Mouse (Mus musculus) liver, embryonic 12.5 days (tissue): ENCODE data around the gene Mtf1. TPM values are rescaled to one million over a fixed set of nuclear protein-coding genes. Genes with fewer than 3 reads are reported as not detected.
A peak's percentile ranks its signal among the peaks of the same experiment; 100 is the strongest.

ENCODE experiments used
- ATAC-seq: fragments of 200-750 bp; cut with Nextera tagmentation; 2 replicates; pipeline ENCODE4 v1.8.0; 2017; ENCODE audit warnings: moderate number of reproducible peaks, mild to moderate bottlenecking, moderate library complexity
- H3K27ac ChIP-seq: fragments of 300-500 bp; sonication (generic); 2 replicates; pipeline ENCODE4 v1.5.1; 2016; ENCODE audit warnings: mild to moderate bottlenecking
- H3K27me3 ChIP-seq: fragments of 300-500 bp; sonication (generic); replicated peaks from 2 replicates; pipeline ENCODE4 v1.6.1; 2016; ENCODE audit warnings: mild to moderate bottlenecking, moderate library complexity
- H3K36me3 ChIP-seq: fragments of 300-500 bp; sonication (generic); 2 replicates; pipeline ENCODE4 v1.6.1; 2016; ENCODE audit warnings: mild to moderate bottlenecking, moderate library complexity
- H3K4me1 ChIP-seq: fragments of 300-500 bp; sonication (generic); 2 replicates; pipeline ENCODE4 v1.6.1; 2016
- H3K4me2 ChIP-seq: fragments of 300-500 bp; sonication (generic); 2 replicates; pipeline ENCODE4 v1.6.1; 2016; ENCODE audit warnings: mild to moderate bottlenecking, moderate library complexity
- H3K4me3 ChIP-seq: fragments of 300-500 bp; sonication (generic); 2 replicates; pipeline ENCODE4 v1.5.1; 2016; ENCODE audit warnings: mild to moderate bottlenecking, moderate library complexity
- H3K9ac ChIP-seq: fragments of 300-500 bp; sonication (generic); 2 replicates; pipeline ENCODE4 v1.6.1; 2016; ENCODE audit warnings: mild to moderate bottlenecking, moderate library complexity
- H3K9me3 ChIP-seq: fragments of 300-500 bp; sonication (generic); replicated peaks from 2 replicates; pipeline ENCODE4 v1.6.1; 2016; ENCODE audit warnings: mild to moderate bottlenecking, moderate library complexity
- WGBS: fragments of 180-500 bp; shearing (Covaris S2); methylation state at CpG from one replicate; pipeline ENCODE4 v1.1.7; 2016; ENCODE audit not compliant: insufficient replicate concordance; 5-methylcytosine and 5-hydroxymethylcytosine counted together
- polyA plus RNA-seq: library from polyadenylated mRNA; unstranded; fragments of >200 nt; fragmentation: Nextera tagmentation; extraction: Ambion mirVana; gene quantifications from 2 replicates; pipeline ENCODE4 v1.2.1, GENCODE M21; 2016

The Mtf1 gene
- polyA plus RNA-seq, 1 experiment from 2014 or later: 16.6 TPM

DNA sequence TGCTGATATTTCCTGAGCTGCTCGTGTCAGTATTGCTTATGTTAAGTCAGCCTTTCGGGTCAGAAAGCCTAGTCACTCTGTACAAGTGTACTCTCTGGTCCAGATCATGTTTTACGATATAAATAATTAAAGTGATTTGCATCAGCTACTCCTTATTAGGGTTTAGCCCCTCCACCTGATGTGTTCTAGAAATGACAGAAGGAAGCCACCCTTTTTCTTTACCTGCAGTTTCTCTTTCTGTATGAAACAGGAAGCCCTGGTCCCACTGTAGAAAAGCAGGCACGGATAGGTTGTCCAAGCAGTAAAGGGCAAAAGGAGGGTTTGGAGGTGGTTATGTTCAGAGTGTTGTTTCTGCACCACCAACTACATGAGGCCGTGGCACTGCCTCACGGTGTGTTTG is 1.5 kb downstream of the Mtf1 start:
- peaks cover 65% of the 10 kb centered on the region for H3K4me1 ChIP-seq
- no peaks in the 10 kb centered on the region for H3K27me3 ChIP-seq
- peak overlapping the region; percentile 99 for H3K27ac ChIP-seq
- no peak for ATAC-seq
- no peaks in the 10 kb centered on the region for H3K9me3 ChIP-seq
- peak overlapping the region; percentile 93 for H3K4me3 ChIP-seq
- peak overlapping the region; percentile 96 for H3K9ac ChIP-seq
- WGBS: 36% methylated on average over 6 of the region's 6 CpGs
- peaks cover 72% of the 10 kb centered on the region for H3K36me3 ChIP-seq
- peak overlapping the region; percentile 95 for H3K4me2 ChIP-seq

GRCm38 (mm10) chr4:124808511-124808910 is 6.6 kb downstream of the Mtf1 start:
- peaks cover 87% of the 10 kb centered on the region for H3K4me1 ChIP-seq
- H3K27ac ChIP-seq: peak overlapping the region; percentile 66
- H3K4me2 ChIP-seq: peak overlapping the region; percentile 40
- 39% methylated on average over 5 of the region's 5 CpGs for WGBS
- H3K36me3 ChIP-seq: peaks cover 86% of the 10 kb centered on the region
- no peaks in the 10 kb centered on the region for H3K9me3 ChIP-seq
- peak overlapping the region; percentile 36 for H3K9ac ChIP-seq
- 0 out of 2 replicates have a peak overlapping the region, but pooled peaks have one; percentile 6 for H3K4me3 ChIP-seq
- no peak for ATAC-seq
- no peaks in the 10 kb centered on the region for H3K27me3 ChIP-seq

DNA sequence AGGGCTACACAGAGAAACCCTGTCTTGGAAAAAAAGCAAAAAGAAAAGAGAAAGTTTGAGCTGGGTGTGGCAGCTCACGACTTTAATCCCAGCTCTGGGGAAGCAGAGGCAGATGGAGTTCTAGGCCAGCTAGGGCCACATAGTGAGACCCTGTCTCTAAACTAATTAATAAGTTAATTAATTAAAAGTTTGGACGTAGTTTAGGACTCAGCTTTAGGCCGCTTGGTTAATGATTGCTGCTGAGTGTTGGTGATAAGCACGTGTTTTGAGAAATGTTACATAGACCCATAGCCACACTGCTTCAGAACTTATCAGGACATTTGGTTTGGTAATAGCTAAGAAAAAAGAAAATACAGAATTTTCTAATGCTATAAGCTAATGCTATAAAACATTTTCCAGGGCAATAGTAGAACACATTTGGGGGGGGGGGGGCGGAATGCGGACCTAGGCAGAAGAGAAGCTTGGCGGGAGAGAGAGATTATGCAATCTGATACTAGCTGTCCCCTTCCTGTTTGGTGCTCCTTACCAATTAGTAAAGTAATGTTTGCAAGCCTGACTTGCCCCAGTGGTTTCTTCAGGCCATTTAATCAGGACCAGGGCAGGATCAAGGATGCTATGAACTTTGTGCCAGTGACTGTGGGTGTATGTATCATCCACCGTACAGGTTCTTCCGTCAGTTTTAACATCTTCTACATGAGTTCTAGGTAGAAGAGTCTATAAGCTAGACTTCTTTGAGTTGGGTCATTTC is 7.4 kb downstream of the Mtf1 start:
- peaks cover 92% of the 10 kb centered on the region for H3K36me3 ChIP-seq
- H3K4me2 ChIP-seq: peak overlapping the region; percentile 40
- no peak for ATAC-seq

DNA sequence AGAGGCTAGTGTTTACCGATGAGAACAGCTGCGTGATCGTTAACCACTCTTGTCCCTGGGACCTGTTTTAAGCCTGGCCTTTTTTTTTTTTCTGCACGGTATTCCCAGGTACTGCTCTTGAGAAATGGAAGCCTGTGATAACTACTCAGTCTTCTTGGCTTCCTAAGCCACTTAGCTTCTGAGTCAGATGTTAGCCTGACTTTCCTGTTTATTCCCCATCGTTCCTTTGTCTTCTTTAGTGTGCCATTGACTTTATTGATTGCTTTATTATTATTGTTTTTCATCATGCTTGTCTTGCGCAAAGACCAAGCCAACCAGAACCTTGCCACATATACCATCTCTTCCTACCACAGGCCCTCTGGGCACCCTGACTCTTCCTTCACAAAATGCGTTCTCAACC is 8.2 kb downstream of the Mtf1 start:
- H3K4me3 ChIP-seq: no peak overlapping the region
- ATAC-seq: no peak
- no peaks in the 10 kb centered on the region for H3K9me3 ChIP-seq
- no peak overlapping the region for H3K9ac ChIP-seq
- H3K4me1 ChIP-seq: peaks cover 72% of the 10 kb centered on the region
- H3K27ac ChIP-seq: no peak overlapping the region
- no peaks in the 10 kb centered on the region for H3K27me3 ChIP-seq
- no peak overlapping the region for H3K4me2 ChIP-seq
- WGBS: 79% methylated on average over 7 of the region's 7 CpGs
- peaks cover 89% of the 10 kb centered on the region for H3K36me3 ChIP-seq

More for the DNA sequence above, 7.4 kb downstream of the Mtf1 start:
- no peaks in the 10 kb centered on the region for H3K27me3 ChIP-seq
- H3K4me1 ChIP-seq: peaks cover 79% of the 10 kb centered on the region
- H3K4me3 ChIP-seq: no peak overlapping the region
- WGBS: 42% methylated on average over 9 of the region's 9 CpGs
- H3K9ac ChIP-seq: peak overlapping the region; percentile 36; the same call in 1 of the 2 replicates
- H3K9me3 ChIP-seq: no peaks in the 10 kb centered on the region
- H3K27ac ChIP-seq: peak overlapping the region; percentile 66

- Histone ChIP-seq H3K36me3 (peaks cover 89% of the 10 kb centered on the region), H3K4me1 (peaks cover 58% of the 10 kb centered on the region), H3K9me3 (no peaks in the 10 kb centered on the region), H3K4me2 (no peak overlapping the region), H3K4me3 (no peak overlapping the region), H3K27ac (no peak overlapping the region), H3K27me3 (no peaks in the 10 kb centered on the region), H3K9ac (no peak overlapping the region)
- WGBS: 70% methylated on average over 9 of the region's 9 CpGs
- ATAC-seq: no peak
Observed at GRCm38 (mm10) chr4:124811347-124811975, 9.6 kb downstream of the Mtf1 start.

- no peak overlapping the region for H3K4me2 ChIP-seq
- H3K36me3 ChIP-seq: peaks cover 75% of the 10 kb centered on the region
- H3K27ac ChIP-seq: no peak overlapping the region
- no peaks in the 10 kb centered on the region for H3K27me3 ChIP-seq
- no peak for ATAC-seq
- H3K9ac ChIP-seq: no peak overlapping the region
- 89% methylated on average over 11 of the region's 11 CpGs for WGBS
- H3K9me3 ChIP-seq: no peaks in the 10 kb centered on the region
- H3K4me1 ChIP-seq: peaks cover 38% of the 10 kb centered on the region
- H3K4me3 ChIP-seq: no peak overlapping the region
Observed at GRCm38 (mm10) chr4:124815901-124816300, 14.0 kb downstream of the Mtf1 start.

DNA sequence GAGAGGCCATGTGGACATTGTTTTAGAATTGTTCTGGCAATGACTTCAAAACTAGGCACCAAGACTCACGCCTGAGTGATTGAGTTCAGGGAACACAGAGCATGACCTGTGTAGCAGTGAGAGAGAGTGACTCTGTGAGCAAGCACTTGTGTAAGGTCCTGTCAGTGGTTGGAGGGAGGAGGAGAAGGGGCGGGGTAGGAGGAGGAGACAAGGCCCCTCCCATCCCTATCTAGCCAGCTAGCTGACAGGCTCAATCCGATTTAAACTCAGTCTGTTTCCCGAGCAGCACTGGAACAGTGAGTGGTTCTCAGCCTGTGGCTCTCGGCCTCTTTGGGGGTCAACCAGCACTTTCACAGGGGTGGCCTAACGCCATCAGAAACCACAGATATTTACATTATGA is 15.9 kb downstream of the Mtf1 start:
- Histone ChIP-seq H3K4me1 (peaks cover 23% of the 10 kb centered on the region), H3K4me2 (peak overlapping the region; percentile 48), H3K27me3 (no peaks in the 10 kb centered on the region), H3K9ac (0 out of 2 replicates have a peak overlapping the region, but pooled peaks have one; percentile 20), H3K27ac (peak overlapping the region; percentile 61; the same call in 1 of the 2 replicates), H3K4me3 (no peak overlapping the region), H3K36me3 (peaks cover 77% of the 10 kb centered on the region), H3K9me3 (no peaks in the 10 kb centered on the region)
- peak; percentile 98 for ATAC-seq
- 14% methylated on average over 6 of the region's 6 CpGs for WGBS

DNA sequence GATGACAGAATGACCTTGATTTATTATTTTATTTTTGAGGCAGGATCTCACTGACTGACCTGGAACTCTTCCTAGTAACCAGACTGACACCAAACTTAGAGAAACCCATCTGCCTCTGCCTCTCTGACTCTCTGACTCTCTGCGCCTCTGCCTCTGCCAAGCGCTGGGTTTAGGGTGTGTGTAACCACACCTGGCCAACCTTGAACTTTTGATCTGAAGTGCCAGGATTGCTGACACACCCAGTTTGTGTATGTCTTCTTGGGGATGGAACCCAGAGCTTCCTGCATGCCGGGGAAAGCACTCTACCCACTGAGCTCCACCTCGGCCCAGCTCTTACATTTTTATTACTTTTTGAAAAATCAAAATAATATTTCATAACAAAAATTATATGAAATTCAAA is 16.9 kb downstream of the Mtf1 start:
- H3K9ac ChIP-seq: no peak overlapping the region
- H3K9me3 ChIP-seq: no peaks in the 10 kb centered on the region
- H3K4me2 ChIP-seq: no peak overlapping the region
- no peak overlapping the region for H3K27ac ChIP-seq
- H3K4me1 ChIP-seq: peaks cover 21% of the 10 kb centered on the region
- peaks cover 77% of the 10 kb centered on the region for H3K36me3 ChIP-seq
- 77% methylated on average over 4 of the region's 4 CpGs for WGBS
- ATAC-seq: no peak
- no peaks in the 10 kb centered on the region for H3K27me3 ChIP-seq
- no peak overlapping the region for H3K4me3 ChIP-seq

DNA sequence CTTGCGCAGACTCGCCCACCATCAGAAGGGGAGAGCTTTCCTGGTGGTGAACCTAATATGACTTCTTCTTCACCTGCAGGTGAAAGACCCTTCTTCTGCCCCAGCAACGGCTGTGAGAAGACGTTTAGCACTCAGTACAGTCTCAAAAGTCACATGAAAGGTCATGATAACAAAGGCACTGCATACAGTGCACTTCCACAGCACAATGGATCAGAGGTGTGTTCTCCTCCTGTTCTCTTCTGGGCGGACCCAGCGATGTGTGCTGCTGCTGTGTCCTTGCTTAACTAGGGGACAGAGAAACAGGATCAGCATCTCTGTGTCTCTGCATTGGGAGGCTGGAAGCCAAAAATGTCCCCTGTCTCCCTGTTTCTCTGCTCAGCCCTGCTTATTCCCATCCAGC is 23.1 kb downstream of the Mtf1 start:
- Histone ChIP-seq H3K4me1 (no peaks in the 10 kb centered on the region), H3K9ac (no peak overlapping the region), H3K9me3 (no peaks in the 10 kb centered on the region), H3K27me3 (no peaks in the 10 kb centered on the region), H3K36me3 (peaks cover 97% of the 10 kb centered on the region), H3K4me2 (no peak overlapping the region), H3K27ac (no peak overlapping the region), H3K4me3 (no peak overlapping the region)
- WGBS: 82% methylated on average over 6 of the region's 6 CpGs
- ATAC-seq: no peak

GRCm38 (mm10) chr4:124825371-124825965 is 23.6 kb downstream of the Mtf1 start:
- H3K9ac ChIP-seq: no peak overlapping the region
- H3K4me2 ChIP-seq: no peak overlapping the region
- WGBS: 87% methylated on average over 21 of the region's 21 CpGs

DNA sequence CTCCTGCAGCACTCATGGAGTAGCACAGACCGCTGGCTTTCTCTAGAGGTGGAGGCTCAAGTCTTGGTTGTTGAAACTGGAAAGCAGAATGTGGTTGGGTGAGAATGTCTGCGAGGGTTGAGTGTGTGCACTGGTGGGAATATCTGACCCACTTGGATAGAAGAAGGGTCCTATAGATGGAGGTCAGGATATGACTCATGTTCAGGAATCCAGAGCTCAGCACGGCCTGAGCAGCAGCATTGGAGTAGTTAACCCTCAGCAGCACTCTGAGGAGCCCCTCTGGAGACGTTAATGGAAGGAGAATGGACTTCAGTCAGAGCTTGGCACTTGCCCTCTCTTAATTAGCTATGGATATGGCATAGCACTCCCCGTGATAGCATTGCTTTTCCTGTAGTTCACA is 27.8 kb downstream of the Mtf1 start:
- Histone ChIP-seq H3K4me2 (no peak overlapping the region), H3K9me3 (no peaks in the 10 kb centered on the region), H3K9ac (no peak overlapping the region), H3K36me3 (peaks cover 96% of the 10 kb centered on the region), H3K27me3 (no peaks in the 10 kb centered on the region), H3K4me1 (no peaks in the 10 kb centered on the region), H3K4me3 (no peak overlapping the region), H3K27ac (no peak overlapping the region)
- ATAC-seq: no peak
- WGBS: 71% methylated on average over 5 of the region's 5 CpGs

More at GRCm38 (mm10) chr4:124825371-124825965, 23.6 kb downstream of the Mtf1 start:
- no peak for ATAC-seq
- no peaks in the 10 kb centered on the region for H3K4me1 ChIP-seq
- no peak overlapping the region for H3K4me3 ChIP-seq
- peaks cover 97% of the 10 kb centered on the region for H3K36me3 ChIP-seq
- H3K27ac ChIP-seq: no peak overlapping the region
- H3K9me3 ChIP-seq: no peaks in the 10 kb centered on the region
- no peaks in the 10 kb centered on the region for H3K27me3 ChIP-seq

DNA sequence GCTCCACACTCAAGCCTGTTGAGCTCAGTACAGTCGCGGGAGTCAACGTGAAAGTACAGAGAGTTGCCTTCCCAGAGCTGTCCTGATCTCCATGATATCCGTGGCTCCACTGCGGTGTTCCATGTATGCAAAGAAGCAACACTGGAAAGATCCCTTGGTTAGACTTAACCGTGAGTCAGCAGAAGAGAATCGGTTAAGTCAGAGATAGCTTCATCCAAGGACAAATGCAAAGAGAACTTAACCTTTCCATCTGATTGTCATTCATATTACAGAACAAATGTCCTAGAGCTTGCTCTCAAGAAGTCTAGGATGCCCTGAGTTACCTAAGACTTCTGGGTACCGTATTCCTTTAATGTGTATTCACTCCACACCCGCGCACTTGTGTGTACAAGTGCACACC is 30.9 kb downstream of the Mtf1 start:
- Histone ChIP-seq H3K4me3 (no peak overlapping the region), H3K4me1 (no peaks in the 10 kb centered on the region), H3K36me3 (peaks cover 94% of the 10 kb centered on the region), H3K4me2 (no peak overlapping the region), H3K27ac (no peak overlapping the region), H3K9me3 (no peaks in the 10 kb centered on the region), H3K9ac (no peak overlapping the region), H3K27me3 (no peaks in the 10 kb centered on the region)
- ATAC-seq: no peak
- WGBS: 90% methylated on average over 10 of the region's 10 CpGs
